Mouse (Mus musculus) cortical plate, adult 2 months (tissue): ENCODE data around the gene Lrit3. TPM values are rescaled to one million over a fixed set of nuclear protein-coding genes. Genes with fewer than 3 reads are reported as not detected.

ENCODE experiments used
- H3K27ac ChIP-seq: fragments of 200-500 bp; 2 replicates; pipeline ENCODE4 v1.5.1; 2012; ENCODE audit warnings: low read length, control low read depth, inconsistent platforms; ENCODE audit not compliant: insufficient read depth
- H3K4me1 ChIP-seq: fragments of 200-500 bp; 2 replicates; pipeline ENCODE4 v1.6.1; 2011; ENCODE audit warnings: low read length; ENCODE audit not compliant: control insufficient read depth, insufficient read depth
- H3K4me3 ChIP-seq: fragments of 200-500 bp; 2 replicates; pipeline ENCODE4 v1.5.1; 2011; ENCODE audit warnings: mild to moderate bottlenecking, low read length, control low read depth; ENCODE audit not compliant: insufficient read depth
- CTCF ChIP-seq: fragments of 200-500 bp; IDR thresholded peaks from 2 replicates; pipeline ENCODE4 v1.5.1; 2011; ENCODE audit warnings: mild to moderate bottlenecking, control low read depth, low read length; ENCODE audit not compliant: insufficient read depth; ENCODE audit errors: extremely low read depth
- POLR2A ChIP-seq: fragments of 200-500 bp; IDR thresholded peaks from 2 replicates; pipeline ENCODE4 v1.6.1; 2011; ENCODE audit warnings: mild to moderate bottlenecking, low read length, control low read depth; ENCODE audit not compliant: insufficient read depth; ENCODE audit errors: extremely low read depth
- polyA plus RNA-seq: library from polyadenylated mRNA; depleted of rRNA; stranded (reverse); fragments of >200 nt; gene quantifications from 2 replicates; pipeline ENCODE4 v1.2.3, GENCODE M21; 2012; rRNA removed

Lrit3 gene
- 0.10 and 0.11 TPM in 2 replicates for polyA plus RNA-seq

DNA sequence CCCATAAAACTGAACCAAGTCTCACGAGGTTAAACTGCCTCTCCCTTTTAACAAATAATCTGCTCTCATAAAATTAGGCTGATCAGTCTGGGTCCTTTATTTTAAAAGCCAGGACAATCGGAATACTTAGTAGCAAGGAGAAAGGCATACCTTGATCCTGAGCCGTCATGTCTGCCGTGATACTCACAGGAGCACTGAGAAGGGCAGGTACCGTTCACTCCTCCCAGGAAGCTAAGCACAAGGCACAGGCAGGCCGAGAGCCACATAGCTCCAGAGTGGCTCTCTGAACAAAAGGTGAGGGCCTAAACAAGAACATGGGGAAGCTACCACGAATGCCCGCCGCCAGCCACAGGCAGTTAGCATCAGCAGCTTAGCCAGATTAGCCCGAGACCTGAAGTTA is at the start of gene Lrit3:
Lrit3 (minus strand) TSS at position 266 of the 400 bp plus-strand sequence.
- no peak for TF ChIP-seq CTCF
- TF ChIP-seq POLR2A = no peak
- no peaks in the 10 kb centered on the region for H3K4me1 ChIP-seq
- H3K4me3 ChIP-seq = no peak within 1 kb of the TSS
- no peak within 1 kb of the TSS for H3K27ac ChIP-seq

DNA sequence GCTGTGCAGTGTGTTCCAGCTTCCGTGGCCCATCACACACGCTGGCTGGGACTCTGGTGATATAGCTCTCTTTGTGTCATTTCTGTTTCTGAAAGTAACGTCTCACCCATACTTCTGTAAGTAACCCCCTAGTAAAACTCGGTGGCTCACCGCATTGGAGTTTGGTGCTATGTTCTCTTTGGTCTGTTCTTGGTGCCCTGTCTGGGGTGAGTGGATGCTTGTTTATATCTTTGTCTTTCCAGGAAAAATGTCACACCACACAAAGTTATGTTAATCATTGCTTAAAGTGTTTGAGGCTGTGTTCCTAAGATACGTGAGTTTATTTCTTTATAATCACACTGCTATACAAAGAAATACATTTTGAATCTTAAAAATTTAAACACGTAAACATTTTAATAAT is 43.0 kb upstream of the Lrit3 start:
- Histone ChIP-seq H3K4me3 (no peak overlapping the region), H3K4me1 (no peaks in the 10 kb centered on the region), H3K27ac (no peak overlapping the region)
- TF ChIP-seq POLR2A (no peak), CTCF (no peak)

DNA sequence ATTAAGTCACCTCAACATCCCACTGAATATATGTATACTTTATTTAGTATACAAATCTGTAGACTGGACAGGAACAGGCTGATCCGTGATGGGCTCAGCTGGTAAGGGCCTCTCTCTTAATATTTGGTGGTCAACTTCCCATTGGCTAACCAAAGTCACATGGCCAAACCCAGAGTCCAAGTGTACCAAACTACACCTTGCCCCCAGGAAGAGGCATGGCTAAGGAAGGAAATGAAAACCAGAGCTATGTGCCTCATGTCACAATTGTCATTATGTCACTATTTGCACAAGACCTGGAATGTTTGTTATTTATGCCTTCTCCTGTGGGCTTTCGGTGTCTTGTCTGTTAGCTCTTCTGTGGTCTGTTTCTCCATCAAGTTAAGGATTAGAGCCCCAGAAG is 42.0 kb upstream of the Lrit3 start:
- Histone ChIP-seq H3K4me1 (no peaks in the 10 kb centered on the region), H3K27ac (no peak overlapping the region), H3K4me3 (no peak overlapping the region)
- no peak for TF ChIP-seq CTCF
- no peak for TF ChIP-seq POLR2A

DNA sequence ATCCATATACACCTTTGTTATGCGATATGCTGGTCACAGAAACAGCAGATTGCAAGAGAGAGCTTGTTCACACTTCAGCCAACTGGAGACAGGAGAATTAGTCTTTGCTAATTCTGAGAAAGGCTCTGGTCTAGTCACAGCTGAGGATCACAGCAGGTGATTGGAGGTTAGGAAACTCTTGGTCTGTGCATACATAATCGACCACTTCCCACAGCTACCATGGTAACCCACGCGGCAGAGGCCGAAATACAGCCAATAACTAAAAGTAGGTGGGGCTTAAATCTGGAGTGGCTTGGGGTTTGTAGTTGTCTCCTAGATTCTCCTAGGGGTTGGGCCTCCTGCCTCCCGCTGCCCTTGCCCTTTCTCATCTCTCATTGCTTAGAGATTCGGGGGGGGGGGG is 34.2 kb upstream of the Lrit3 start:
- TF ChIP-seq POLR2A (no peak), CTCF (no peak)
- no peaks in the 10 kb centered on the region for H3K4me1 ChIP-seq
- no peak overlapping the region for H3K27ac ChIP-seq
- H3K4me3 ChIP-seq = no peak overlapping the region

DNA sequence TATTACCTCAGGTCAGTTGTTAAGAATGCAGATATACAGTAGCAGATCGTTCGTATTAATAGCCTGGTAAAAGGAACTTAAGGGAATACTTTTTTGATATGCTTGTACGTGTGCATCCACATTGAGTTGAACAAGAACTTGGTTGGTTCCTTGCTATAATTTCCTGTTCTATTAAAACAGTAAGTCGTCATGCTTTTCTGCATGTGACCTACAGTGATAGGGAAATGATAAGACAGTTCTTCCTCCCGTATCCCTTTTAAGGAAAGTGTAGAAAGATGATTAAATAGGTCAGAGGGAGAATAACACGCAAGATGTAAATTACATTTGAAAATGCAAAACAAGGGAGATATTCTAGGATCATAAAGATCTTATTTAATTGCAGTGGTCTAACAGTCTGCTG is 33.1 kb upstream of the Lrit3 start:
- no peak overlapping the region for H3K4me3 ChIP-seq
- H3K27ac ChIP-seq = no peak overlapping the region
- no peak for TF ChIP-seq POLR2A
- TF ChIP-seq CTCF = no peak
- H3K4me1 ChIP-seq = no peaks in the 10 kb centered on the region

DNA sequence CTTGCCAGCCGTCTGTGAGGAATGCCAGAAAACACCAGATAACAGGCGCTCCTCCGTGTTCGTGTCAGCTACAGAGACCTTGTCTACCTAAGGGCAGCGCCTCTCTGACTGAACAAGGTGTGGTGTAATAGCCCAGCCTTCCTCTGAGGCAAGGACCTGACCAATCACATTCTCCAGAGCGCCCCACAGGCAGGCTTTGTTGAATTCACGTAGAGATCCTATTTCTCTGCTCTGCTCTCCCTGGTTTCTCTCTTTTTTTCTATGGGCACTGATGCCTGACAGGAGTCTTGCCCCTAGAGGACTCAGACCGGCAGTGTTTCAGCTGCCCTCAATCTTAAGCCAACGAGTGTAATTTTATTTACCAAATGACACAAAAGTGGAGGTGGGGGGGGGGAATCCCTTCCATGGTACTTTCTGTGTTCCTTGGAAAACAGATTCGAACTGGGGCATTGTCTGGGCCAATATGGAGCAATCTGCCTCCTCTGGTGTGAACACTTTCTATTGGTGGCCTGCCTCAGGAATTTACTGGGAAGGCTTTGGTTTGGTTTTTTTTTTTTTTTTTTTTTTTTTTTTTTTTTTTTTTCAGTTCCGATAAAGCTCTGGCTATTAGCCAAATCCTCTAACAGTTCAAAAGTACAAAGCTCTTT is 32.3 kb upstream of the Lrit3 start:
- TF ChIP-seq POLR2A (no peak), CTCF (no peak)
- Histone ChIP-seq H3K4me3 (no peak overlapping the region), H3K4me1 (no peaks in the 10 kb centered on the region), H3K27ac (no peak overlapping the region)

DNA sequence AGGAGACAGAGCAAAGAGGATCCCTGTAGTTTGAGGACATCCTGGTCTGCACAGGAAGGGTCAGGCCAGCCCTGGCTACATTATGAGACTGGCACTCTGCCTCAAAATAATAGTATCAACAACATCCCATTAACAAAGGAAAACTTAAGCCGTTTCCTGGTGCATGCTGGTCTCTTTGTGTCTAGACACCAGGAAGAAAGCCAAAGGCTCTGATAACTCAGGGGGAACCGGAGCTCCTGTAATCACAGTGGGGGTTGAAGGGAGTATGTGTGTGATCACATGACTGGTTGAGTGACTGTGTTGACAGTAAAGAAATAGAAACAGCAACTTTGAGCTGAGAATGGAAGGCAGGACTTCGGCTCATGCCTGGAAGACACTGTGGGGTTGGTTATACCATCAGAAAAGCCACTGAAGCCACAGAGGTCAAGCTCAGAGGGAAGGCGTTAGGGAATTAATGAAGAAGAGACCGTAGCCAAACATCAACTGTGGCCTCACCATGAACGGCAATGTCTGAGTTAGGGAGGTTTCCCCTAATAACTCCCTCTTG is 31.6 kb upstream of the Lrit3 start, which contains the start of gene Cfi:
Cfi (plus strand) TSS at position 497 of the 547 bp plus-strand sequence.
- Histone ChIP-seq H3K4me1 (no peaks in the 10 kb centered on the region), H3K27ac (no peak within 1 kb of the TSS), H3K4me3 (no peak within 1 kb of the TSS)
- TF ChIP-seq CTCF = no peak
- no peak for TF ChIP-seq POLR2A

DNA sequence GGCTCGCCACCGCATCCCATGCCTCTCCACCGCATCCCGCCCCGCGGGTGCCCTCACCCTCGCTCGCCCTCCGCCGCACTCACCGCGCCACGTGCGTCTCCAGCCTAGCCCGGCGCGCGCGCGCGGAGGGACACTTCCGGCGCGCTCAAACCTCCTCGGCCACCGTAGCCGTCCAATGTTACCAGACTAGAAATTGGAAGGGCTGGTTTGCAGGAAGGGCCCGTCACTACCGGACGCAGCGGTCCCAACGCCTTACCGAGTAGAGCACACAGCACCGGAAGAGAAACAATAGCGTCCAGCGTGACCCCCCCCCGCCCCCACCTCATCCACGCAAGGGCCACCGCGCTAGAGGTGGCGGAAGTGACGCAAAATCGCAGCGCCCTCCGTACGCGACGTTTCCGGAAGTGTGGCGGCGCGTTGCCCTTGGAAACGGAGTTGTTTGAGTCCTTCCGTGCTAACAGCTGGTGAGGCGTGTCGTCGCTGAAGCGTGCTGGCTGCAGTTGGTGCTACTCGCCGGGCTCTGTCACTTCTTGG is 27.3 kb upstream of the Lrit3 start, which contains the start of gene Gar1:
Gar1 (minus strand) TSS at position 362 of the 534 bp plus-strand sequence.
- Histone ChIP-seq H3K27ac (0 out of 2 replicates have a peak within 1 kb of the TSS, but pooled peaks have one; percentile 6), H3K4me1 (peaks cover 6% of the 10 kb centered on the region), H3K4me3 (peak within 1 kb of the TSS; percentile 69)
- TF ChIP-seq CTCF = no peak
- TF ChIP-seq POLR2A = peak; percentile 55; the same call in 1 of the 2 replicates

DNA sequence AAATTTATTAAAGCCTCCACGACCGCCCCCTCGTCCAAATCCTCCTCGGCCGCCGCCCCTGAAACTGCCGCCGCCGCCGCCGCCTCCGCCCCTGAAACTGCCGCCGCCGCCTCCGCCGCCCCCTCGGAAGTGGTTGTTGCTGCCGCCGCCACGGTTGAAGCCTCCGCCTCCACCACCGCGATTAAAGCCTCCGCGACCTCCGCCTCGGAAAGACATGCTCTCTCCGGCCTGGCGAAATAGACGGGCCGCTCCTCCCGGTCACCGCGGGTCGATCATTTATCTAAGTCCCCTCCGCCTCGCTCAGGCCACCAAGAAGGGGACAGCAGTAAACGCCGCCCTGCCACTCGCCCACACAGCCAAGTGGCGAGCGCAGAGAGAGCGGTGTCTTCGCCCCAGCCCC is 26.8 kb upstream of the Lrit3 start:
- TF ChIP-seq CTCF (no peak), POLR2A (no peak)
- H3K27ac ChIP-seq = 0 out of 2 replicates have a peak overlapping the region, but pooled peaks have one; percentile 6
- H3K4me3 ChIP-seq = peak overlapping the region; percentile 69
- peaks cover 6% of the 10 kb centered on the region for H3K4me1 ChIP-seq

DNA sequence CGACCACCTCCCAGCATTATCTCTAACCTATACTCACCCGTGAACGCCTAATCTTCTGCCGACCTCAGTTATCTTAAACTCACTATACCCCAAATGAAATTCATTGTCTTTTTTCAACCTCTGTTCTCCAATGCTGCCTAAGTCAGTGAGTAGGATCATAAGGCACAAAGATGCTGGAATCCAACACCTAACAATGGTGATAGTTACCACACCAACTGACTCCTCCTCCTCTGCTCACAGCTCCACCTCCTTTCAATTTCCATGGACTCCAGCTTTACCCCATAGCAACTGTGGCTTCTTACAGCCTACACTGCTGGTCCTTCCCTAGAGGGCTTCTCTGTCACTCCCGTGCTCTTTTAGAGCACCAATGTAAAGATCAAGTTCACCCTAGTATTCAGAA is 23.9 kb upstream of the Lrit3 start:
- TF ChIP-seq CTCF (no peak), POLR2A (no peak)
- no peak overlapping the region for H3K27ac ChIP-seq
- no peak overlapping the region for H3K4me3 ChIP-seq
- peaks cover 6% of the 10 kb centered on the region for H3K4me1 ChIP-seq
